Mouse (Mus musculus): ENCODE measurements around the gene Dnajc3. TPM values are rescaled to one million over a fixed set of nuclear protein-coding genes. Genes with fewer than 3 reads are reported as not detected.
"Not testable (repeated sequence)": the region's sequence is repeated elsewhere in the genome, so short reads cannot be mapped to it uniquely, and the experiment has no call there.

Gene Dnajc3
- polyA plus RNA-seq, 1 experiment = 40.8 TPM

DNA sequence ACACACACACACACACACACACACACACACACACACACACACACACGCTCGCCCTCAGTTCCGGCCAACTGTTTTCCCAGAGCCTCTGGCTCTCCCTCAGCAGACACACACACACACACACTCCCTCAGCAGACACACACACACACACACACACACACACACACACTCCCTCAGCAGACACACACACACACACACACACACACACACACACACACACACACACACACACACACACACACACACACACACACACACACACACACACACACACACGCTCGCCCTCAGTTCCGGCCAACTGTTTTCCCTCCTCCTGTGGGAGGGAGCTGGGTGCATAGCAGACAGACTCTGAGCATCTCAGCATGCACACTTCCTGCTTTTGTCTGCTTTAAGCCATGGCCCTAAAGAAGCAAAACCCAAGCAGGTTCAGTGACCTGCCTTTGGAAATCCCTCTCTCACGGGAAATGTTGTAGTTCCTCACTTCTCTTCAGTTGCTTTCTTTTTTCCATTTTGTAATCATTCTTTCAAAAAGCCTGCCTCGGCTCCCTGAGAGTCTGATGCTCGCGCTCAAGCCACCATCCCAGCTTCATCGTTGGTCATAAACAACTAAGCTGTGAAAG is 44.8 kb downstream of the Dnajc3 start:
- DNase-seq (ENCODE audit: low read depth) = not testable (repeated sequence)

DNA sequence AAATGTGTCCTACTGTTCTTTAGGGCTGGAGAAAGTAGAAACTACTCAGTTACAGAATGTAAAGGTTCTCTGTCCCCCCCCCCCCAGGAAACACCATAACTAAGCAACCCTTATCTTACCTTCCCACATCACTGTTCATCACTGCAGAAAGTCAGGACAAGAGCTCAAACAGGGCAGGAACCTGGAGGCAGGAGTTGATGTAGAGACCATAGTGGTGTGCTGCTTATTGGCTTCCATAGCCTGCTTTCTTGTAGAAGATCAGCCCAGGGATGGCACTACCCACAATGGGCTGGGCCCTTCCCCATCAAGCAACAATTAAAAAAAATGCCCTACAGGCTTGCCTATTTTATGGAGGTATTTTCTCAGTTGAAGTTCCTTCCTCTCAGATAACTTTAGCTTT is 45.6 kb downstream of the Dnajc3 start:
- DNase-seq (ENCODE audit: low read depth) = no peak

DNA sequence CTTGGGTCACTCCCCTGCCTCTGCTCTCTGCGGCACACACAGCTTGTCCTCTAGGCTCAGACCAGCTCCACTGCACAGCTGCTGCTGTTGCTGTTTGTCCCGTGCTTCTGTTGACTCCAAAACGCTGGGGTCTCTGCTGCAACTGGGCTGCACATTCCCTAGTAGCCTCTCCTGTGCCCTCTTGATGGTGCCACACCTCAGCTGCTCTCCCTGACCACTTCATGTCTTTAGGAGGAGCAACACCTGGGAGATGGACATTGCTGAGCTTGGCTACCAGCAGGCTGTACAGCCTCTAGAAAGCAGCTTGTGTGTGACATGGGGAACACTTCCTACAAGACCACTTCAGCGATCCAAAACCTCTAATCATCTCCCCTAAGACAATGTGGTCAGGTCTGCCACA is 46.4 kb downstream of the Dnajc3 start:
- DNase-seq (ENCODE audit: low read depth) = no peak

DNA sequence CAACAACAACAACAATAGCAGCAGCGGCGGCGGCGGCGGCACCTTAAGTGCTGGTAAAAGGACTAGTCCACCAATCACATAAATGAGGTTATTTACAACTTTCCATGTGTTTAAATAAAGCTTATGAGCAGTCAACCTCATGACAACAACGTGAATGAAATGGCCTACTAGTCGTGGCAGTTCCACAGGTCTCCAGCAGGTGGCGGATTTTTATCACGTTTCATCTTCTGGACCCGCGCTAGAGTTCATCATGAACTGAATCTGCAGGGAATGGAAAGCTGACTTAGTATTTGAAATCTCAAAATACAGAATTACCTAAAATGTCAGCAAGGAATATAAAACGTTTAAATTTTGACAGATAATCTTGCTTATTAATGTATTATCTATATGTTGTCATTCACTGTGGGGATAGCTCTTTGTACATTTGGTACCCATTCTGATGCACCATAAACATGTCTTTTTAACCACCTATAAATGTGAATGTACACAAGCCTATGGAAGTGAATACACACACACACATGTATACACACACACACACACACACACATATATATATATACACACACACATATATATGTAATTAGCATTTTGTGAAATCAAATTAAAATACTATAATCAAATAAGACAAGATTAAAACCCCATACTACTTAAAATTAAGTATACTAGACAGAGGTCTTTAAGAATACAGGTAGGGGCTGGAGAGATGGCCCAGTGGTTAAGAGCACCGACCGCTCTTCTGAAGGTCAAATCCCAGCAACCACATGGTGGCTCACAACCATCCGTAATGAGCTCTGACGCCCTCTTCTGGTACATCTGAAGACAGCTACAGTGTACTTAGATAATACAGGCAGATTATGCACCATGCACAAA is 49.1 kb downstream of the Dnajc3 start:
- no peak for DNase-seq (ENCODE audit: low read depth)

DNA sequence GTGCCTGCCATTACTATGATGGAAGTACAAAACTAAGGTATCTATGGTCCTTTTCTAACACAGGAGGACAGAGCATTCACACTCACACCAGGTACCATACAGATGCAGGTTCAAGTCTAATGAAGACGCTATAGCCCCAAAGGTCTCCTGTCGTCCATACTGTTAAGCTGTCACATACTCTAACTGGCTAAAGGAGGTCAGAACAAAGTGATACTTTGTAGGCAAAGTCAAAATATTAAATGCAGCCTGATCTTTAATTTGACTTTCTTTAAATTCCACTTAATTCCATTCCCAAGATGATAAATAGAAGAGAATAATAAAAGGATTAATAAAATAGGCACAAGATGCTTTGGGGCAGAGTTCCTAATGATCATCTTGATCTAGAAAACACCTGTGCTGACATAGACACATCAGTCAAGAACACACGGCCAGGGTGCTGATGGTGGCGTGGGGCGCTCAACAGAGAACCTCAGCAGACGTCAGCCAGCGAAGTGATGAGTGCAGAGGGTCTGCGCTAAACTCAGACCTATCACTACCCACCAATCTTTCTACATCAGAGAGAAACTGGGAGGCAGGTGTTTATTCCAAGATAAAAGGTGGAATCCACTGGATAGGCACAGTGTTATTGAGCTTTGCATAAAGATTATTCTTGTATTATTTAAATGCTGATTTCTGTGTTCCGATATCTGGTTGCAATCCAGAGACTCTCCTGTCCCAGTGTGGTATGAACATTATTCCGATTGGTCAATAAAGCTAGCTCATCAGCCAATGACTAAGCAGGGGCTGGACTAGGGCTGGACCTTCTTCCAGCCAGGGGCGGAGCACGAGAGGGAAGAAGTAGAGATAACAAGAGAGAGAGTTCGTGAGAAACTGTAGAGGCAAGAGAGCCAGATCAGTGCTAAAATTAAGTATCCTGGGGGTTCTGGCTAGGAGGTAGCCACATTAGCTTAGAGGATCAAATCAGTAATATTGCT is 50.0 kb downstream of the Dnajc3 start:
- no peak for DNase-seq (ENCODE audit: low read depth)

DNA sequence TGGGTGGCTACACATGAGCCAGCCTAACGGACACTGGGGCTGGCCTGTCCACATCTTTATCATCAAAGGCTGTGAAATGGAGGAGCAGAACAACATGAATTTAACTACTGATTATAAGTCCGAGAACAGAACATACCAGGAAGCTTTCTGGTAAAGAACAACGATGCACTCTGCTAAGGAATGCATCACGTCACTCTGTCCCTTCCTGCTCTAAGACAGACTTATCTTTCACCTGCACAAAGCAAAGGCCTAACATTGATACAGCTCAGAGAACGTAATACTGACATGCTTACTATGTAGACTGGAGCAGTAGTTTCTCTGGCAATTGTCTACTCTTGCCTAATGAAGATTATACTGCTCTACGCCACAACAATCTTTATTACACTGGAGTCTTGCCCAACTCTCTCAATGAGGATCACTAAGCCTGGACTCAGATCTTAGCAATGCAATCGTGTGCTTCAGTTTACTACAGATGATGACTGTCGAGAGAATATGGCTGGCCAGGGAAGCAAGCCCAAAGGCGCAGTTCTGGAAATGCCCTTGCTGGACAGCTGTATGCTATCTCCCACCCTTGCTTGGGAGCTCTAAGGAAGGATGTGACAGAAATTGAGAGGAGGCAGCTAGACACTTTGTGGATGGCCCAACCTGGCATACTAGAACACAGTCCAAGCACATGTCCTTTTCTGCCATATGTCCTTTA is 57.6 kb downstream of the Dnajc3 start:
- peak; percentile 30 for DNase-seq (ENCODE audit: low read depth)

DNA sequence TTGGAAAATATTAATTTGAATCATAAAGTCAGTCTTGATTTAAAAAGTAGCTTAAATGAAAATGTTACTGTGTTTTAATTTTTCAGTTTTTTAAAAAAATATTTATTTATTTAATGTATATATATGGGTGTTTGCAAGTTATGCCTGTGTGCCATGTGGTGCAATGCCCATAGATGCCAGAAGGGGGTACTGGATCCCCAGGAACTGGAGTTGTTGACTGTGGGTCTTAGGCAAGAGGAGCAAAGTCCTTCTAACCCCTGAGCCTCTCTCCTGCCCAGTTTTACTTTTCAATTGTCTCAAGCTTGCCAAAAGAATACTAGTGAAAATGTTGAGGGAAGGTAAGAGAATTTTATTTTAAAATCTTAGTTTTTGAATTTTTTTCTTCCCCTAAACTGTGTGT is 65.5 kb downstream of the Dnajc3 start:
- no peak for DNase-seq (ENCODE audit: low read depth)

DNA sequence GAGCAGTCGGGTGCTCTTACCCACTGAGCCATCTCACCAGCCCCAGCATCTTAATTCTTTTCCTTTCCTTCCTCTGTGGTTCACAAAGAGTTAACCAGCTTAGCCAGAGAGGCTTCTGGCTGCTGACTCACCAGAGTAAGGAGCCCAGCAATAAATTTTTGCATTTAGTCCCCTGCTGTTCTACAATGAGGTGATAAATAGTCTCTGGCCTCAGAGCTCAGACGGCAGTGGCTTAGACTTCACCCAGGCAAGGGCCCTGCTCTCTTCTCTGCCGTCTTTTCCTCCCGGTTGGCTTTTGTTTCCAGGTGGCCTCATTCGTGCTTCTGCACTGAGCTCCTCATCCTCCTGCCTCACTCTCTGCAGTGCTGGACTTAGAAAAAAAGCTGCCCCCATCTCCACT is 68.1 kb downstream of the Dnajc3 start:
- no peak for DNase-seq (ENCODE audit: low read depth)

DNA sequence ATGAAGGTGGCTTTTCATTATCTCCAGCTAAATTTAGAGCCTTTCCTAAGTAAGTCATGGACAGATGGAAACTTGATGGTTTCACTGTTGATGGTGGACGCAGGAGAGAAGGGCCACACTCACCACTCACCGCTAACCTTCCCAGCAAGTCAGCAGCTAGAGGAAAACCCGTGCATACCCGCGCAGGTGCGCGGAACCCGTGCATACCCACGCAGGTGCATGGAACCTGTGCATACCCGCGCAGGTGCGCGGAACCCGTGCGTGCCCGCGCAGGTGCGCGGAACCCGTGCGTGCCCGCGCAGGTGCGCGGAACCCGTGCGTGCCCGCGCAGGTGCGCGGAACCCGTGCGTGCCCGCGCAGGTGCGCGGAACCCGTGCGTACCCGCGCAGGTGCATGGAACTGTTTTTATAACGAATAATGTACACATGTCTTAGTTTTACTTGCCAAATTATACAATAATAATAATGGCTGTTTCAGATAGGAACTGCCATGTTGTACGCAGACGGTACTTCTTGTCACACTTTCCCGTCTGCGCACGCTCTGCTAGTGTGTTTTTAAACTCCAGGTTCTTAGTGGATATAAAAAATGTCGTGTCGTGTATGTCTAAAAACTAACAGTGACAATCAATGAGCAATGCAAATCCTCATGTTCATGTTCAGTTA is 68.8 kb downstream of the Dnajc3 start:
- no peak for DNase-seq (ENCODE audit: low read depth)

DNA sequence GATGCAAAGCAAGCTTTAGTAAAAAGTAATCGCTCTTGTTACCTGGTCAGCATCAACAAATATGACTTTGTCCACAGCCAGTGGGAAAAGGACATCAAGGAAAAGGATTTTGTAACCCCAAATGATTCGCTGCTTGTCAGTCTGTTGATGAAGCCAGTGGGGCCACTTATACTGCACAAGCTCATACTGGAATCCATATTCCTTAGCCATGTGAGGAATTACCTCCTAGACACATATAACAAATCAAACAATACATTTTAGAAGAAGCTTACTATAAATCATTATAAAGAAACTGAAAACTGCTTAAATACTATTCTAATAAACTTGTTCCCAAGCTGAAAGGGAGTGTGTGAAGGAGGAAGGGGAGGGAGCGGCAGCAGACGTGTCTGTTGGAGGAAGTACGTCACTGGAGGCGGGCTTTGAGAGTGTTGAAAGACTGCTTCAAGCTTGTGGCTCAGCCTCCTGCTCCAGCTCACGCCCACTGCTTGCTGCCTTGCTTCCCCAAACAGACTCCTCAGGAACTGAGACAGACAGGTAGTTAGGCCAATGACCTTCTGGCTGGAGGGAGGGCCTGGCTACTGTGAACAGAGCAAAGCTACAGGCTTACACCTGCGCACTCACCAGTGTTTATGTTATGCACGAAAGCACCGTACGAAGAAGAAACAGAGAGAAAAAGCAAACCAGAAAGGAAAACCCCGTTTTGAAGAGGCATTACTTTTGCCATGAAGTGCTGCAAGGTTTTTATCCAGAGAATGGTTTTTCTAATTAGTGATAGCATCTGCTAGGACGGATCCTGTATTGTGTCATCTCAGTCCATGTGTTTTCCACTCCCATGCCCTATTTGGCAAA is 69.6 kb downstream of the Dnajc3 start:
- peak; percentile 100 for DNase-seq (ENCODE audit: low read depth)

DNA sequence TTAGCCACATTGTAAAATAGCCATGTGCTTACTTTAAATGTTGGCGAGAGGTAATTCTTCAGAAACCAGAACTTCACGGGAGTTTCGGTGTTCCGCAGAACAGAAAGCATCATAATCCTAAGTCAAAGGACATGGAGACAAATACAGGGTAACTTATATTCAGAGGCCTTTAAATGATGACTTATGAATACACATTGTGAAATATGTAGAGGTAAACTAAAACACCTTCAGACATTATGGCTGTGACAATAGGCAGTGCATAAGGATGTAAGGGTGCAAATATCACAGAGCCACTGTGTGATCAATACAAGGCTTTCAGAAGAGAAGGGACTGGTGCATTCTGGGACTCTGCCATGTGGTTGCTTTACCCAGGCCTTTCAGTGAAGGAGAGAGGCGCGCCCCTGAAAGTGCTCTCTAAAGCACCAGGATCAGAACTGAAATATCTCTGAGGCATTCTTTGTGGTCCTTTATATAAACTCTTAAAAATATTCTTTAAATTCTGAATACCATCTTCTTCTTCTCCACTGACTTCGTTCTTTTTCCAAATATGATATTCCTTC is 70.3 kb downstream of the Dnajc3 start:
- no peak for DNase-seq (ENCODE audit: low read depth)

DNA sequence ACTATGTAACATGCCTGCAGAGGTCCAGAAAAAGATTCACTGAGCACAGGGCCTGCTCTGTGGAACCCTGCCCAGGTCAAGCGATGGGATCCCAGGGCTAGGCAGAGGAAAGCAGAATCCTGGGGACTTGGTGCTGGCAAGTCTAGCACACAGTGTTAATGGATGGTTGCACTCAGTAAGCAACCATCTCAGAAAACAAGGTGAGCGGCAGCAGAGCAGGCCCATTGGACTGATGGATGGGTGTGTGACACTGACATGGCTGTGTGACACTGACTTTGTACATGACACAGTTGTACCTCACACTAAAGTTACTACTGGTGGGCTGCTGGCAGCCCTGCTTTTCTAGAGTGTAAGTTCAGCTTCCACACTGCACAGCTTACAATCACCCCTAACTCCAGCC is 71.8 kb downstream of the Dnajc3 start:
- no peak for DNase-seq (ENCODE audit: low read depth)

DNA sequence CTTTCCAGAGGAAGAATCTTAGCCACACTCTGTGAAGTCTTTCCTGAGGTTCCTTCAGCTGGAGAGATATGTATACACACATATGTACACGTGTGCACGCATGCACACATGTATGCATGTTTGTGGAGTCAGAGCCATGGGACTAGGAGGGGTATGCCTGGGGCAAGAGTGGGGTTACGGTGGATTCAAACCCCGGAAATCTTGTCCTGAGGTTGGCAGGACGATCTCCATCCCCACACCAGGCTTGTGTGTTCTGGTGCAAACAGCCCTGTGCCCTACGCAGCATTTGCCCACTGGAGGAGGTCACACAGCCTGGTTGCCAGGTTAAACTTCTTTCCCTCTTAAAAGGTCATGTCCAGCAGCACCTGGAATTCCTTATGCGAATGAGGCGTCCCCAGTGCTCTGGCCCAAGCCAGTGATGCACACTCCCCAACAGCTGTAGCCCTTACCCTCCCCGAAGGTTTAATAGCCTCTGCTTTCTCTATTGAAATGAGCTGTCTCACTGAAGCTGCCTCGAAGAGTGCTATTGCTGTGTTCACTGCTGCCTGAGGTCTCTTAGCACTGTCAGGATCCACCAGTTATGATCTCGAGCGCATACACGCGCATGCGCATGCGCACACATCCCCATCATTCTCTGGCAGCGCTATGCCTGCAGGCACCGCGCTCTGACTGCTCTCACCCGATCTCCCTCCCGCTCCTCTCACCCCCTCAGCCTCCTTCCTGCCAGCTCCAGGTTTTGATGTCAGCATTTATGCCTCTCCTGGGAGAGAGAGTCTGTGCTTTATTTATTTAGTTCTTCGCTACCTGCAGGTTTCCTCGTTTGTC is 75.0 kb downstream of the Dnajc3 start:
- DNase-seq (ENCODE audit: low read depth) = no peak

DNA sequence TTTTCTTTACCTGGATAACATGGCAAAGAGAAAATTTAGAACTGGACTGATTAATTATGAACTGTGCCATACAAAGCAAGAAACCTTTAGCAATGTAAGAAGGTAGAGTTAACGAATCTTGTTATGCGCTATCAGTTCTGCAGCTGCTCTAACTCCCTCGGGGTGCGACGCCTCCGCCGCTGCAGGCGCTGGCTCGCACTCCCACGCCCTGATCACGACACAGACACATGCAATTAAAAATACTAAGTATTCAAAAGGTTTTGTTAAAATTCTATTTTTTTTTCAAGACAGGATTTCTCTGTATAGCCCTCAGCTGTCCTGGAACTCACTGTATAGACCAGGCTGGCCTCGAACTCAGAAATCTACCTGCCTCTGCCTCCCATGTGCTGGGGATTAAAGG is 75.8 kb downstream of the Dnajc3 start:
- DNase-seq (ENCODE audit: low read depth) = no peak

DNA sequence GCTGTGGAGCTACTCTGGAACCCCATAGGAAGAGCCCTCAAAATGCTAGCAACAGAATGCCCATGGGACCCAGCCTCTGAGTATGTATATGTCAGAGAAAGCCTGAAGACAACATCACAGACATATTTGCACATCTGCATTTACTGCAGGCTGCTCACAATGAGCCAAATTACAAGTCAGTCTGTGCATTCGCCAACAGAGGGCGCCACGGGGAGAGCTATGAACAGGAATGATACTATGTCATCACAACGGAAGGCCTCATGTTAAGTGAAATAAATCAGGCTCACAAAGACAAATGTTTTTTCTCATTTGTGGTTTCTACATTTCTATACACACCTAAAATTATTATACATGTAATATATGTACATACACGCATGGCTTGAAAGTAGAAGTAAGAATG is 88.1 kb downstream of the Dnajc3 start:
- no peak for DNase-seq (ENCODE audit: low read depth)

DNA sequence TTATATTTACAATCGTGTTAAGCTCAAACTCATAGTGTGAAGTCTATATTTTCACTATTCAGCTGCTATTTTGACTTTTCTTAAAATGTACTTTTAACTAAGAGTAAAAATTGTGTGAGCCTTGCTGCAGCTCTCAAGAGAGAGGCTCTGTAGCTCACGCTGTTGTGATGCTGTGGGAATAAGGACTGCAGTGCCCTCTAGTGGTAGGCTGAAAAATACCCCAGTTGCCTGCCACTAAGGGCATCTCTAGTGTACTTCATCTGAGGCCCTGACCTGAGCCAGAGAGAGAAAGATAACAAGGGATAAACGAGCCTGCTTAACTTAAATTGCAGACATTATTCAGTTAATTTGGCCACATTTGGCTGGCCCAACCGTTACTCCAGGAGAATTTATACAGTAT is 89.4 kb downstream of the Dnajc3 start:
- DNase-seq (ENCODE audit: low read depth) = no peak

DNA sequence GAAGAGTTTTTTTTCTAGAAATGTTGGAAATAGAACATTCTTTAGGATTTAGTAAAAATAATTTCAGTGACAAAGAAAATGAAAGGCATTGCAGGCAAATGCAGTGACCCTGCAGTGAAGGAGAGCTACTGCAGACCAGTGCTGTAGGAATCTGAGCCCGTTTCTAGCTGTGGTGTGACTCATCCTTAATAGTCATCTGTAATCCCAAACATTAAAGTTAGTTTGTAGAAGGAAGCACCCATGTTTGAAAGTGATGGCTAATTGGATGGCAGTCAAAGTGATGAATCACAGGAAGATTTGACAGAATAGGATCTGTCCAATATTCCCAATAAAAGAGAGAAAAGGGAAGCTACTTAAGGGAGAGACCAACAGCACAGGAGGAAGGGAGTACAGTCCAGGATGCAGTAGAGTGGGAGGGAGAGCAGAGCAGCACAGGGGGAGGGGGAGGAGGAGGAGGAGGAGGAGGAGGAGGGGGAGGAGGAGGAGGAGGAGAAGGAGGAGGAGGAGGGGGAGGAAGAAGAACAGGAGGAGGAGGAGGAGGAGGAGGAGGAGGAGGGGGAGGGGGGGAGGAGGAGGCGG is 90.0 kb downstream of the Dnajc3 start:
- no peak for DNase-seq (ENCODE audit: low read depth)
